Mouse (Mus musculus) ES-E14 (cell line): ENCODE measurements around the gene Rdh12. TPM values are rescaled to one million over a fixed set of nuclear protein-coding genes. Genes with fewer than 3 reads are reported as not detected.
A peak's percentile ranks its signal among the peaks of the same experiment; 100 is the strongest.
"Not testable (repeated sequence)": the region's sequence is repeated elsewhere in the genome, so short reads cannot be mapped to it uniquely, and the experiment has no call there.

ENCODE experiments used
- DNase-seq: peaks from one replicate; pipeline ENCODE4 v3.0.0-alpha.2; 2013; ENCODE audit warnings: low read depth, low spot score
- H3K27ac ChIP-seq: 2 replicates; pipeline ENCODE4 v1.5.1; 2012; ENCODE audit warnings: low read depth, mild to moderate bottlenecking, low read length, moderate library complexity, mixed read lengths; ENCODE audit not compliant: poor library complexity, insufficient read depth, severe bottlenecking
- H3K36me3 ChIP-seq: 2 replicates; pipeline ENCODE4 v1.6.1; 2012; ENCODE audit warnings: mild to moderate bottlenecking, low read length, moderate library complexity, mixed read lengths; ENCODE audit not compliant: control insufficient read depth, poor library complexity, insufficient read depth, severe bottlenecking
- H3K4me1 ChIP-seq, 2 experiments: fragments of 150-350 bp in 1 of 2; sonication (generic) in 1 of 2; 2 replicates each; pipeline ENCODE4 v1.6.1; 2012; ENCODE audit warnings: low read length in 2 of 2, mild to moderate bottlenecking in 1 of 2, mixed read lengths in 1 of 2; ENCODE audit not compliant: control insufficient read depth in 2 of 2, insufficient read depth in 2 of 2, poor library complexity in 1 of 2
- H3K4me3 ChIP-seq, 2 experiments: fragments of 150-350 bp in 1 of 2; sonication (generic) in 1 of 2; 2 replicates each; pipeline ENCODE4 v1.5.1; 2012; ENCODE audit warnings: low read length in 2 of 2, low read depth in 1 of 2, mild to moderate bottlenecking in 1 of 2, mixed read lengths in 1 of 2; ENCODE audit not compliant: insufficient read depth in 1 of 2, poor library complexity in 1 of 2, severe bottlenecking in 1 of 2
- H3K9ac ChIP-seq: 2 replicates; pipeline ENCODE4 v1.6.1; 2012; ENCODE audit warnings: low read depth, mild to moderate bottlenecking, low read length, mixed read lengths; ENCODE audit not compliant: poor library complexity, insufficient read depth, severe bottlenecking
- H3K9me3 ChIP-seq: fragments of 150-350 bp; sonication (generic); 2 replicates; pipeline ENCODE4 v1.6.1; 2012; ENCODE audit warnings: low read depth, mild to moderate bottlenecking, low read length; ENCODE audit not compliant: control insufficient read depth, insufficient read depth
- CHD2 ChIP-seq: IDR thresholded peaks from 2 replicates; pipeline ENCODE4 v1.6.1; 2014; ENCODE audit warnings: mild to moderate bottlenecking, low read depth, low read length, inconsistent platforms
- HCFC1 ChIP-seq: IDR thresholded peaks from 2 replicates; pipeline ENCODE4 v1.6.1; 2012; ENCODE audit warnings: low read length, inconsistent platforms, borderline replicate concordance; ENCODE audit not compliant: insufficient read depth
- MAFK ChIP-seq: IDR thresholded peaks from 2 replicates; pipeline ENCODE4 v1.6.1; 2014; ENCODE audit warnings: mild to moderate bottlenecking, low read depth, low read length, inconsistent platforms; ENCODE audit not compliant: insufficient read depth
- ZC3H11A ChIP-seq: IDR thresholded peaks from 2 replicates; pipeline ENCODE4 v1.6.1; 2012; ENCODE audit warnings: low read depth, mild to moderate bottlenecking, inconsistent platforms, low read length, borderline replicate concordance
- ZNF384 ChIP-seq: IDR thresholded peaks from 2 replicates; pipeline ENCODE4 v1.6.1; 2012; ENCODE audit warnings: low read depth, low read length, inconsistent platforms
- in situ Hi-C, 2 experiments: fragments of 600-800 bp; cut with MboI; formaldehyde crosslinking; loops; one replicate each; pipeline ENCODE4 v1.15.1; 2025; ENCODE audit warnings: low sequenced_read_pairs in 2 of 2, inconsistent platforms in 1 of 2; ENCODE audit not compliant: unreplicated experiment in 2 of 2
- total RNA-seq: library from RNA; depleted of rRNA; stranded (reverse); fragments of 300-350 nt; gene quantifications from 2 replicates; pipeline ENCODE4 v1.2.3, GENCODE M21; 2012

The Rdh12 gene
- total RNA-seq, 1 experiment, result 1.2 TPM

- in situ Hi-C loops, result no loop called here
- TF ChIP-seq MAFK (no peak), CHD2 (no peak), ZNF384 (no peak), ZC3H11A (no peak), HCFC1 (no peak)
- no peak overlapping the region for H3K27ac ChIP-seq
- H3K4me1 ChIP-seq, result peaks cover 0 to 3% of the 10 kb centered on the region in 2 experiments; a peak in 1 of 4 replicates
- peak overlapping the region; percentile 73 to 95 for H3K4me3 ChIP-seq
- DNase-seq, result no peak
- H3K9ac ChIP-seq, result peak overlapping the region; percentile 83; the same call in 1 of the 2 replicates
- no peaks in the 10 kb centered on the region; the same call in 1 of the 2 replicates for H3K36me3 ChIP-seq
- H3K9me3 ChIP-seq, result no peaks in the 10 kb centered on the region
Measured at GRCm38 (mm10) chr12:79171269-79171995, 37.3 kb upstream of the Rdh12 start.

GRCm38 (mm10) chr12:79172019-79172941, 36.4 kb upstream of the Rdh12 start, which contains the start of gene Vti1b:
Vti1b (minus strand) TSS chr12:79172667.
- Histone ChIP-seq H3K36me3 (peaks cover 3% of the 10 kb centered on the region; the same call in 1 of the 2 replicates), H3K4me3 (peak within 1 kb of the TSS; percentile 73 to 95), H3K9me3 (no peaks in the 10 kb centered on the region), H3K9ac (peak within 1 kb of the TSS; percentile 83), H3K27ac (peak within 1 kb of the TSS; percentile 68; the same call in 1 of the 2 replicates), H3K4me1 (peaks cover 0 to 3% of the 10 kb centered on the region in 2 experiments; a peak in 1 of 4 replicates)
- peak; percentile 75 for DNase-seq
- in situ Hi-C loops, result no loop called here
- no peak for TF ChIP-seq ZNF384
- peak; percentile 96 for TF ChIP-seq HCFC1
- no peak for TF ChIP-seq ZC3H11A

- Histone ChIP-seq H3K9me3 (no peaks in the 10 kb centered on the region), H3K4me1 (peaks cover 0 to 3% of the 10 kb centered on the region in 2 experiments; a peak in 1 of 4 replicates), H3K36me3 (peaks cover 6% of the 10 kb centered on the region), H3K9ac (no peak overlapping the region), H3K4me3 (no peak overlapping the region), H3K27ac (no peak overlapping the region)
- no peak for TF ChIP-seq ZC3H11A
- TF ChIP-seq HCFC1, result no peak
- TF ChIP-seq CHD2, result no peak
- TF ChIP-seq MAFK, result no peak
- TF ChIP-seq ZNF384, result no peak
- in situ Hi-C loops, result no loop called here
- DNase-seq, result no peak
Measured at GRCm38 (mm10) chr12:79173721-79174120, 35.0 kb upstream of the Rdh12 start.

GRCm38 (mm10) chr12:79175998-79176397, 32.7 kb upstream of the Rdh12 start:
- no peak for TF ChIP-seq ZC3H11A
- no peak for TF ChIP-seq HCFC1
- TF ChIP-seq CHD2, result no peak
- no peak for TF ChIP-seq MAFK
- TF ChIP-seq ZNF384, result no peak
- Histone ChIP-seq H3K27ac (no peak overlapping the region), H3K4me3 (no peak overlapping the region), H3K9ac (no peak overlapping the region), H3K4me1 (peaks cover 0 to 3% of the 10 kb centered on the region in 2 experiments; a peak in 1 of 4 replicates), H3K9me3 (no peaks in the 10 kb centered on the region), H3K36me3 (peaks cover 8% of the 10 kb centered on the region)
- in situ Hi-C loops, result no loop called here
- DNase-seq, result no peak

- peaks cover 31% of the 10 kb centered on the region for H3K36me3 ChIP-seq
- in situ Hi-C loops, H3K4me1 ChIP-seq, H3K9me3 ChIP-seq, H3K9ac ChIP-seq, H3K27ac ChIP-seq, H3K4me3 ChIP-seq, DNase-seq: not testable (repeated sequence)
Measured at GRCm38 (mm10) chr12:79185160-79185559, 23.6 kb upstream of the Rdh12 start.
